Mouse (Mus musculus) stomach, postnatal 0 days (tissue): Measurements from ENCODE around the gene Lrpprc.

Source experiments
- CTCF ChIP-seq: IDR thresholded peaks from 2 replicates; pipeline ENCODE4 v1.5.1; 2016; ENCODE audit warnings: antibody characterized with exemption, low read depth, mild to moderate bottlenecking, moderate library complexity
- EP300 ChIP-seq: optimal IDR thresholded peaks from 2 replicates; pipeline ENCODE3; 2016; ENCODE audit warnings: antibody characterized with exemption

DNA sequence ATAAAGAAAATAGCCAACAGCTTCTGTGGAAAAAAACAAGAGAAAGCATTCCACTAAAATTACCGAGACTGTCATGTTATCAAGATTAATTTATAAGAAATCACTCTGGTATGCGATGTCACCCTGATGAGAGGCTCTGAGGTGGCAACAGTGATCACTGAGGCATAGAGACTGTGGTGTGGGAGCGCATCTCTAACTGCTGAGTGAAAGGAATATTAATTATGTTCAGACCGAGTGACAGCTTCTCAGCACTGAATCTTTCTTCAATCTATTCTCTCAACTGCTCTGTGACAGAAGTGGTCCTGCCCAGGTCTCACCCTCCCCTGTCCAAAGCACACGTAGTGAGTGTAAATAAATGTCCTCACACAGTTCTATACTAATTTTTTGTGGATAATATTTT lies 37.1 kb downstream of the Lrpprc start:
- TF ChIP-seq CTCF (no peak), EP300 (no peak)
